In the genomic region with DNA sequence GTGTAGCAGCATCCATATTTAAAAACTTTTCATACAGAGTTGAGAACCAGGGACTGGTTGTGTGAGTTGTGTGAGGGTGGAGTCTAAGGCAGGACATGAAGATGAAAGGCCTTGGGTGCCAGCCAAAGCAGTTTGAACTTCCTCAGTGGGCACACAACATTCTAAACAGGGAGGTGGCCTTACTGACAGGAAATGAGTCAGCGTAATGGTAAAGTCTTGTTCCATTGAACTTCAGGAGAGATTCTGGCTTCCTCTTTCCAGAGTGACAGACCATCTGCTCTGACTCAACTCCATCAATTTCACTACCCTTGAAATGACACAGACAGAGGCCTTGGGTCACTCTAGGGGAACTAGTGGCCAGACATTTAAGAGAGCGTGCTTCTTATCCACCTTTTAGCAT, we compare ENCODE assay signal across 8 mouse cellular contexts.
A peak's percentile ranks its signal among the peaks of the same experiment; 100 is the strongest.
DNase-seq lines count a peak whose midpoint lies in the region; ATAC-seq lines count a peak whose summit lies in the region.

No protein-coding gene starts in this region.

- WGBS in kidney, embryonic 16.5 days, result 76% methylated on average over 2 of the region's 2 CpGs
- WGBS in embryonic facial prominence, embryonic 14.5 days, result 79% methylated on average over 2 of the region's 2 CpGs
- WGBS in liver, embryonic 13.5 days (ENCODE audit: insufficient replicate concordance), result 28% methylated on average over 2 of the region's 2 CpGs
- WGBS in stomach, embryonic 14.5 days, result 82% methylated on average over 2 of the region's 2 CpGs
- 71% methylated on average over 2 of the region's 2 CpGs for WGBS in intestine, embryonic 15.5 days
- WGBS in midbrain, embryonic 15.5 days, result 93% methylated on average over 2 of the region's 2 CpGs

- H3K9ac ChIP-seq in kidney, embryonic 16.5 days (replicated peaks; ENCODE audit: low read length), result no peak overlapping the region
- H3K9ac ChIP-seq in embryonic facial prominence, embryonic 14.5 days (ENCODE audit: low read depth, low read length), result no peak overlapping the region
- H3K9ac ChIP-seq in liver, embryonic 13.5 days, result no peak overlapping the region
- H3K9ac ChIP-seq in stomach, embryonic 14.5 days (replicated peaks; ENCODE audit: low read depth, low read length), result no peak overlapping the region
- no peak overlapping the region for H3K9ac ChIP-seq in intestine, embryonic 15.5 days
- no peak overlapping the region for H3K9ac ChIP-seq in midbrain, embryonic 15.5 days

- no peaks in the 10 kb centered on the region for H3K4me1 ChIP-seq in kidney, embryonic 16.5 days (ENCODE audit: insufficient read depth, low read length)
- peaks cover 23% of the 10 kb centered on the region for H3K4me1 ChIP-seq in embryonic facial prominence, embryonic 14.5 days (ENCODE audit: control insufficient read depth, insufficient read depth, low read length)
- no peaks in the 10 kb centered on the region; the same call in 1 of the 2 replicates for H3K4me1 ChIP-seq in liver, embryonic 13.5 days (replicated peaks)
- 0 out of 2 replicates have a peak, but pooled peaks cover 6% of the 10 kb centered on the region for H3K4me1 ChIP-seq in stomach, embryonic 14.5 days (ENCODE audit: control insufficient read depth, insufficient read depth, low read length)
- no peaks in the 10 kb centered on the region for H3K4me1 ChIP-seq in intestine, embryonic 15.5 days (replicated peaks)
- H3K4me1 ChIP-seq in midbrain, embryonic 15.5 days, result no peaks in the 10 kb centered on the region

- DNase-seq in kidney, adult 11 months, result peak; percentile 11
- peak; percentile 5 for DNase-seq in CD4-positive helper T cell, adult 2 months (ENCODE audit: low read depth, low spot score)
- peak; percentile 62 for DNase-seq in embryonic facial prominence, embryonic 14.5 days (ENCODE audit: low spot score)
- DNase-seq in liver, embryonic 13.5 days, result no peak

- no peaks in the 10 kb centered on the region for H3K27me3 ChIP-seq in kidney, embryonic 16.5 days (ENCODE audit: insufficient read depth, low read length)
- H3K27me3 ChIP-seq in embryonic facial prominence, embryonic 14.5 days (replicated peaks; ENCODE audit: control insufficient read depth, insufficient read depth, low read length), result no peaks in the 10 kb centered on the region
- no peaks in the 10 kb centered on the region for H3K27me3 ChIP-seq in liver, embryonic 13.5 days
- H3K27me3 ChIP-seq in stomach, embryonic 14.5 days (ENCODE audit: control insufficient read depth, insufficient read depth, low read length), result no peaks in the 10 kb centered on the region
- no peaks in the 10 kb centered on the region for H3K27me3 ChIP-seq in intestine, embryonic 15.5 days (replicated peaks)
- no peaks in the 10 kb centered on the region for H3K27me3 ChIP-seq in midbrain, embryonic 15.5 days (replicated peaks)

- no peak overlapping the region for H3K4me3 ChIP-seq in kidney, embryonic 16.5 days (ENCODE audit: low read length)
- H3K4me3 ChIP-seq in embryonic facial prominence, embryonic 14.5 days (ENCODE audit: low read depth, low read length), result no peak overlapping the region
- no peak overlapping the region for H3K4me3 ChIP-seq in liver, embryonic 13.5 days (replicated peaks)
- H3K4me3 ChIP-seq in stomach, embryonic 14.5 days (ENCODE audit: low read depth, low read length), result no peak overlapping the region
- no peak overlapping the region for H3K4me3 ChIP-seq in intestine, embryonic 15.5 days (replicated peaks)
- no peak overlapping the region for H3K4me3 ChIP-seq in midbrain, embryonic 15.5 days

- H3K36me3 ChIP-seq in kidney, embryonic 16.5 days (ENCODE audit: insufficient read depth, low read length), result no peaks in the 10 kb centered on the region
- H3K36me3 ChIP-seq in embryonic facial prominence, embryonic 14.5 days (ENCODE audit: control insufficient read depth, insufficient read depth, low read length), result no peaks in the 10 kb centered on the region
- no peaks in the 10 kb centered on the region for H3K36me3 ChIP-seq in liver, embryonic 13.5 days
- no peaks in the 10 kb centered on the region for H3K36me3 ChIP-seq in stomach, embryonic 14.5 days (ENCODE audit: control insufficient read depth, insufficient read depth, low read length)
- H3K36me3 ChIP-seq in intestine, embryonic 15.5 days, result no peaks in the 10 kb centered on the region
- no peaks in the 10 kb centered on the region for H3K36me3 ChIP-seq in midbrain, embryonic 15.5 days (replicated peaks)

- H3K4me2 ChIP-seq in kidney, embryonic 16.5 days (replicated peaks; ENCODE audit: low read depth, low read length), result no peak overlapping the region
- no peak overlapping the region for H3K4me2 ChIP-seq in embryonic facial prominence, embryonic 14.5 days (ENCODE audit: low read depth, low read length)
- no peak overlapping the region for H3K4me2 ChIP-seq in liver, embryonic 13.5 days
- no peak overlapping the region for H3K4me2 ChIP-seq in stomach, embryonic 14.5 days (replicated peaks; ENCODE audit: low read depth, low read length)
- H3K4me2 ChIP-seq in intestine, embryonic 15.5 days (replicated peaks), result no peak overlapping the region
- H3K4me2 ChIP-seq in midbrain, embryonic 15.5 days, result no peak overlapping the region

- H3K27ac ChIP-seq in kidney, embryonic 16.5 days (ENCODE audit: low read length), result no peak overlapping the region
- no peak overlapping the region for H3K27ac ChIP-seq in embryonic facial prominence, embryonic 14.5 days (replicated peaks; ENCODE audit: low read depth, low read length)
- no peak overlapping the region for H3K27ac ChIP-seq in liver, embryonic 13.5 days
- H3K27ac ChIP-seq in stomach, embryonic 14.5 days (ENCODE audit: low read length), result no peak overlapping the region
- H3K27ac ChIP-seq in intestine, embryonic 15.5 days, result no peak overlapping the region
- no peak overlapping the region for H3K27ac ChIP-seq in midbrain, embryonic 15.5 days

- no peak for ATAC-seq in kidney, embryonic 16.5 days (ENCODE audit: low FRiP score, low TSS enrichment)
- no peak for ATAC-seq in embryonic facial prominence, embryonic 14.5 days (ENCODE audit: low read depth)
- ATAC-seq in liver, embryonic 13.5 days (ENCODE audit: low read depth), result peak; percentile 60; the same call in 1 of the 2 replicates
- ATAC-seq in stomach, embryonic 14.5 days (ENCODE audit: insufficient number of reproducible peaks, insufficient read depth, low FRiP score, low read depth), result peak; percentile 33; the same call in 1 of the 2 replicates
- ATAC-seq in intestine, embryonic 15.5 days, result no peak
- no peak for ATAC-seq in midbrain, embryonic 15.5 days (replicated peaks)

- H3K9me3 ChIP-seq in kidney, embryonic 16.5 days (ENCODE audit: low read length), result no peaks in the 10 kb centered on the region
- H3K9me3 ChIP-seq in embryonic facial prominence, embryonic 14.5 days (ENCODE audit: control insufficient read depth, low read length), result no peaks in the 10 kb centered on the region
- no peaks in the 10 kb centered on the region for H3K9me3 ChIP-seq in liver, embryonic 13.5 days (replicated peaks)
- no peaks in the 10 kb centered on the region for H3K9me3 ChIP-seq in stomach, embryonic 14.5 days (ENCODE audit: control insufficient read depth, low read depth, low read length)
- no peaks in the 10 kb centered on the region for H3K9me3 ChIP-seq in intestine, embryonic 15.5 days
- no peaks in the 10 kb centered on the region for H3K9me3 ChIP-seq in midbrain, embryonic 15.5 days

Comparison
In these comparisons a context has a peak if more than half of its experiments do, and no peak if none do; other contexts are left out.
1. ATAC-seq: peak in liver, embryonic 13.5 days (single experiment) and stomach, embryonic 14.5 days (single experiment); none in kidney, embryonic 16.5 days (single experiment), embryonic facial prominence, embryonic 14.5 days (single experiment), intestine, embryonic 15.5 days (single experiment) and midbrain, embryonic 15.5 days (single experiment).